Mouse (Mus musculus): ENCODE measurements around the gene Iars2. TPM values are rescaled to one million over a fixed set of nuclear protein-coding genes. Genes with fewer than 3 reads are reported as not detected.
A peak's percentile ranks its signal among the peaks of the same experiment; 100 is the strongest.

Gene Iars2
- polyA plus RNA-seq, 1 experiment = 17.1 TPM

GRCm38 (mm10) chr1:185243013-185243412 lies 86.2 kb downstream of the Iars2 start:
- no peak overlapping the region for H3K4me3 ChIP-seq (ENCODE audit: insufficient read depth, low read length)
- H3K4me1 ChIP-seq (ENCODE audit: control insufficient read depth, insufficient read depth, low read length) = peaks cover 7% of the 10 kb centered on the region
- TF ChIP-seq POLR2A (IDR thresholded peaks at IDR 0.05; ENCODE audit: borderline replicate concordance, low read depth, low read length) = no peak
- no peak for TF ChIP-seq CTCF (IDR thresholded peaks at IDR 0.05; ENCODE audit: low read depth, low read length)
- H3K27ac ChIP-seq (ENCODE audit: insufficient read depth, low read depth, low read length) = no peak overlapping the region

GRCm38 (mm10) chr1:185236530-185236929 lies 92.7 kb downstream of the Iars2 start:
- H3K4me3 ChIP-seq (ENCODE audit: insufficient read depth, low read length) = no peak overlapping the region
- H3K4me1 ChIP-seq (ENCODE audit: control insufficient read depth, insufficient read depth, low read length) = peaks cover 11% of the 10 kb centered on the region
- no peak overlapping the region for H3K27ac ChIP-seq (ENCODE audit: insufficient read depth, low read depth, low read length)
- TF ChIP-seq CTCF (IDR thresholded peaks at IDR 0.05; ENCODE audit: low read depth, low read length) = peak; percentile 22; the same call in 1 of the 2 replicates
- no peak for TF ChIP-seq POLR2A (IDR thresholded peaks at IDR 0.05; ENCODE audit: borderline replicate concordance, low read depth, low read length)

GRCm38 (mm10) chr1:185235837-185236236 lies 93.4 kb downstream of the Iars2 start:
- H3K27ac ChIP-seq (ENCODE audit: insufficient read depth, low read depth, low read length) = no peak overlapping the region
- TF ChIP-seq POLR2A (IDR thresholded peaks at IDR 0.05; ENCODE audit: borderline replicate concordance, low read depth, low read length) (no peak), CTCF (IDR thresholded peaks at IDR 0.05; ENCODE audit: low read depth, low read length) (no peak)
- H3K4me3 ChIP-seq (ENCODE audit: insufficient read depth, low read length) = no peak overlapping the region
- peaks cover 16% of the 10 kb centered on the region for H3K4me1 ChIP-seq (ENCODE audit: control insufficient read depth, insufficient read depth, low read length)

Other genes starting within 250 kb of the Iars2 start
- 50.9 and 56.4 TPM in 2 replicates for gene Rab3gap2, start 125.3 kb downstream of the Iars2 start, polyA plus RNA-seq (2012; ENCODE audit: insufficient read depth, insufficient read length, missing spikeins)
- 16.8 and 21.7 TPM in 2 replicates for gene Bpnt1, start 2.8 kb upstream of the Iars2 start, polyA plus RNA-seq (2012; ENCODE audit: insufficient read depth, insufficient read length, missing spikeins)
- gene Eprs, start 33.6 kb upstream of the Iars2 start, polyA plus RNA-seq (2012; ENCODE audit: insufficient read depth, insufficient read length, missing spikeins) = 31.6 and 32.1 TPM in 2 replicates
- not detected in 2 replicates for gene Slc30a10, start 125.5 kb upstream of the Iars2 start, polyA plus RNA-seq (2012; ENCODE audit: insufficient read depth, insufficient read length, missing spikeins)